ENCODE assay signal across 27 mouse cellular contexts in genomic region chr4:98215218-98215617, GRCm38 (mm10).
DNase-seq lines count a peak whose midpoint lies in the region; ATAC-seq and TF ChIP-seq lines count a peak whose summit lies in the region.
"Had no signal": no experiment of that assay in that cellular context is flagged by ENCODE, and none has a peak within 500 bp of the region (broad histone marks: within the 10 kb centered on the region; RNA-seq: fewer than 3 reads in every experiment).

No protein-coding gene starts in this region.

- H3K27ac ChIP-seq in forebrain, embryonic 13.5 days = no peak overlapping the region
- no peak overlapping the region for H3K27ac ChIP-seq in forebrain, embryonic 11.5 days (ENCODE audit: low read depth, low read length)
- no peak overlapping the region for H3K27ac ChIP-seq in MEL (ENCODE audit: control insufficient read depth, low read depth, low read length)
- no peak overlapping the region for H3K27ac ChIP-seq in heart, embryonic 12.5 days (ENCODE audit: poor library complexity, severe bottlenecking)
- H3K27ac ChIP-seq: forebrain, embryonic 10.5 days; heart, adult 2 months; heart, embryonic 13.5 days; hindbrain, embryonic 14.5 days; left cerebral cortex, adult 2 months; liver, embryonic 13.5 days; macrophage; midbrain, embryonic 10.5 days; midbrain, embryonic 15.5 days; neural tube, embryonic 15.5 days had no signal

- no peak for TF ChIP-seq CTCF in MEL (IDR thresholded peaks at IDR 0.05 in 2 of 3, conservative IDR thresholded peaks at IDR 0.05 in 1 of 3; ENCODE audit: control insufficient read depth in 1 of 3, insufficient read depth in 1 of 3, low read depth in 2 of 3, low read length in 3 of 3, poor library complexity in 1 of 3, severe bottlenecking in 1 of 3)

- H3K27me3 ChIP-seq in forebrain, embryonic 13.5 days = no peaks in the 10 kb centered on the region
- H3K27me3 ChIP-seq in forebrain, embryonic 11.5 days (ENCODE audit: control insufficient read depth, insufficient read depth, low read length) = no peaks in the 10 kb centered on the region
- no peaks in the 10 kb centered on the region; a peak in 1 of 4 replicates for H3K27me3 ChIP-seq in MEL (ENCODE audit: control insufficient read depth in 1 of 2, insufficient read depth in 2 of 2, low read length in 2 of 2)
- no peaks in the 10 kb centered on the region for H3K27me3 ChIP-seq in heart, embryonic 12.5 days (replicated peaks)
- H3K27me3 ChIP-seq: heart, embryonic 13.5 days; liver, embryonic 13.5 days; midbrain, embryonic 15.5 days; neural tube, embryonic 15.5 days had no signal

- H3K79me2 ChIP-seq in MEL (ENCODE audit: control insufficient read depth, insufficient read depth, low read length, poor library complexity) = no peaks in the 10 kb centered on the region

- no peak overlapping the region for H3K4me3 ChIP-seq in forebrain, embryonic 13.5 days
- H3K4me3 ChIP-seq in forebrain, embryonic 11.5 days (ENCODE audit: low read depth, low read length) = no peak overlapping the region
- H3K4me3 ChIP-seq in MEL (ENCODE audit: control insufficient read depth in 1 of 2, insufficient read depth in 1 of 2, low read depth in 2 of 2, low read length in 2 of 2) = no peak overlapping the region
- no peak overlapping the region for H3K4me3 ChIP-seq in heart, embryonic 12.5 days
- H3K4me3 ChIP-seq: forebrain, embryonic 10.5 days; heart, adult 2 months; heart, embryonic 13.5 days; left cerebral cortex, adult 2 months; liver, embryonic 13.5 days; midbrain, embryonic 10.5 days; midbrain, embryonic 15.5 days; neural tube, embryonic 15.5 days had no signal

- TF ChIP-seq RAD21 in MEL (IDR thresholded peaks at IDR 0.05; ENCODE audit: low read depth, low read length) = no peak

- no peaks in the 10 kb centered on the region for H3K36me3 ChIP-seq in forebrain, embryonic 13.5 days (ENCODE audit: poor library complexity, severe bottlenecking)
- no peaks in the 10 kb centered on the region for H3K36me3 ChIP-seq in forebrain, embryonic 11.5 days (ENCODE audit: control insufficient read depth, insufficient read depth, low read length)
- no peaks in the 10 kb centered on the region; a peak in 1 of 4 replicates for H3K36me3 ChIP-seq in MEL (ENCODE audit: control insufficient read depth in 1 of 2, insufficient read depth in 2 of 2, low read length in 2 of 2)
- no peaks in the 10 kb centered on the region for H3K36me3 ChIP-seq in heart, embryonic 12.5 days
- H3K36me3 ChIP-seq: forebrain, embryonic 10.5 days; heart, embryonic 13.5 days; liver, embryonic 13.5 days; midbrain, embryonic 10.5 days; midbrain, embryonic 15.5 days; neural tube, embryonic 15.5 days had no signal

- WGBS in forebrain, embryonic 13.5 days = 87% methylated on average over 5 of the region's 5 CpGs
- WGBS in forebrain, embryonic 11.5 days = 89% methylated on average over 5 of the region's 5 CpGs
- WGBS in heart, embryonic 12.5 days = 82% methylated on average over 5 of the region's 5 CpGs

- no peak for TF ChIP-seq EP300 in MEL (IDR thresholded peaks at IDR 0.05; ENCODE audit: low read depth in 1 of 2, low read length in 2 of 2)

- no peak overlapping the region for H3K9ac ChIP-seq in forebrain, embryonic 13.5 days
- no peak overlapping the region for H3K9ac ChIP-seq in forebrain, embryonic 11.5 days (ENCODE audit: low read length)
- H3K9ac ChIP-seq in MEL (ENCODE audit: control insufficient read depth, low read depth, low read length, poor library complexity, severe bottlenecking) = no peak overlapping the region
- no peak overlapping the region for H3K9ac ChIP-seq in heart, embryonic 12.5 days
- H3K9ac ChIP-seq: heart, embryonic 13.5 days; hindbrain, embryonic 14.5 days; liver, embryonic 13.5 days; midbrain, embryonic 15.5 days; neural tube, embryonic 15.5 days had no signal

- no peaks in the 10 kb centered on the region for H3K9me3 ChIP-seq in forebrain, embryonic 13.5 days (replicated peaks)
- H3K9me3 ChIP-seq in forebrain, embryonic 11.5 days (ENCODE audit: control insufficient read depth, low read length) = no peaks in the 10 kb centered on the region
- H3K9me3 ChIP-seq in MEL (replicated peaks; ENCODE audit: insufficient read depth, low read length) = no peaks in the 10 kb centered on the region
- H3K9me3 ChIP-seq in heart, embryonic 12.5 days (replicated peaks) = 0 out of 2 replicates have a peak, but pooled peaks cover 4% of the 10 kb centered on the region
- H3K9me3 ChIP-seq: forebrain, embryonic 10.5 days; heart, embryonic 13.5 days; liver, embryonic 13.5 days; midbrain, embryonic 10.5 days; midbrain, embryonic 15.5 days; neural tube, embryonic 15.5 days had no signal

- H3K4me1 ChIP-seq in forebrain, embryonic 13.5 days = no peaks in the 10 kb centered on the region
- no peaks in the 10 kb centered on the region for H3K4me1 ChIP-seq in forebrain, embryonic 11.5 days (replicated peaks; ENCODE audit: control insufficient read depth, insufficient read depth, low read length)
- peaks cover 0 to 9% of the 10 kb centered on the region in 2 experiments; a peak in 3 of 4 replicates for H3K4me1 ChIP-seq in MEL (ENCODE audit: control insufficient read depth in 1 of 2, insufficient read depth in 2 of 2, low read length in 2 of 2)
- no peaks in the 10 kb centered on the region for H3K4me1 ChIP-seq in heart, embryonic 12.5 days (replicated peaks)
- H3K4me1 ChIP-seq: forebrain, embryonic 10.5 days; heart, embryonic 13.5 days; liver, embryonic 13.5 days; midbrain, embryonic 10.5 days; midbrain, embryonic 15.5 days; neural tube, embryonic 15.5 days had no signal

- no peak overlapping the region for H3K4me2 ChIP-seq in forebrain, embryonic 13.5 days
- no peak overlapping the region for H3K4me2 ChIP-seq in forebrain, embryonic 11.5 days (ENCODE audit: low read depth, low read length, severe bottlenecking)
- no peak overlapping the region for H3K4me2 ChIP-seq in heart, embryonic 12.5 days
- H3K4me2 ChIP-seq: heart, embryonic 13.5 days; hindbrain, embryonic 14.5 days; liver, embryonic 13.5 days; midbrain, embryonic 15.5 days; neural tube, embryonic 15.5 days had no signal

- no peak for TF ChIP-seq POLR2A in MEL (IDR thresholded peaks at IDR 0.05; ENCODE audit: control insufficient read depth in 1 of 2, insufficient read depth in 1 of 2, low read depth in 1 of 2, low read length in 2 of 2, poor library complexity in 1 of 2)

- ATAC-seq in forebrain, embryonic 13.5 days = 0 out of 2 replicates have a peak, but pooled peaks have one; percentile 19
- ATAC-seq in forebrain, embryonic 11.5 days (replicated peaks; ENCODE audit: low FRiP score) = no peak
- peak; percentile 97 for ATAC-seq in erythroblast, adult 5-6 weeks (replicated peaks; ENCODE audit: low FRiP score, poor library complexity, severe bottlenecking)
- ATAC-seq in heart, embryonic 12.5 days (ENCODE audit: insufficient number of reproducible peaks, low FRiP score) = no peak
- ATAC-seq in granulocyte monocyte progenitor cell, adult 5-6 weeks (replicated peaks; ENCODE audit: poor library complexity, severe bottlenecking) = no peak
- ATAC-seq: intestine, postnatal 0 days; midbrain, embryonic 15.5 days had no signal

- no peak for DNase-seq in forebrain, embryonic 11.5 days (ENCODE audit: low spot score)
- DNase-seq in MEL (ENCODE audit: low read depth, low spot score) = peak; percentile 76
- DNase-seq in spleen, postnatal 36 days (ENCODE audit: low spot score in 2 of 2) = peak; percentile 20 to 38
- DNase-seq: adrenal gland, adult 8-10 months; gastrocnemius, postnatal 36 days; heart, adult 2 months; heart, postnatal 10 days; kidney, adult 9 months; kidney, postnatal 14 days; liver, embryonic 13.5 days; lung, adult 2 months; lung, postnatal 10 days; retina, postnatal 1 day; right cerebral cortex, postnatal 14 days had no signal

TF ChIP-seq in MEL, 35 proteins besides CTCF, POLR2A, EP300 and RAD21:
- TF ChIP-seq JUND (IDR thresholded peaks at IDR 0.05; ENCODE audit: low read depth, low read length) (no peak), NRF1 (IDR thresholded peaks at IDR 0.05; ENCODE audit: insufficient read depth, low read depth, low read length, poor library complexity, severe bottlenecking) (peak; percentile 82), USF1 (IDR thresholded peaks at IDR 0.05; ENCODE audit: low read depth, low read length) (peak; percentile 45), MXI1 (IDR thresholded peaks at IDR 0.05; ENCODE audit: low read depth, low read length) (peak; percentile 61; the same call in 1 of the 2 replicates)

Comparison
In these comparisons a context has a peak if more than half of its experiments do, and no peak if none do; other contexts are left out.
1. ATAC-seq: peak in forebrain, embryonic 13.5 days (single experiment) and erythroblast, adult 5-6 weeks (single experiment); none in forebrain, embryonic 11.5 days (single experiment), heart, embryonic 12.5 days (single experiment) and granulocyte monocyte progenitor cell, adult 5-6 weeks (single experiment).